Mouse (Mus musculus): ENCODE data around the gene Siah1b. TPM values are rescaled to one million over a fixed set of nuclear protein-coding genes. Genes with fewer than 3 reads are reported as not detected.

The Siah1b gene
- polyA plus RNA-seq, 1 experiment, result 3.3 TPM

DNA sequence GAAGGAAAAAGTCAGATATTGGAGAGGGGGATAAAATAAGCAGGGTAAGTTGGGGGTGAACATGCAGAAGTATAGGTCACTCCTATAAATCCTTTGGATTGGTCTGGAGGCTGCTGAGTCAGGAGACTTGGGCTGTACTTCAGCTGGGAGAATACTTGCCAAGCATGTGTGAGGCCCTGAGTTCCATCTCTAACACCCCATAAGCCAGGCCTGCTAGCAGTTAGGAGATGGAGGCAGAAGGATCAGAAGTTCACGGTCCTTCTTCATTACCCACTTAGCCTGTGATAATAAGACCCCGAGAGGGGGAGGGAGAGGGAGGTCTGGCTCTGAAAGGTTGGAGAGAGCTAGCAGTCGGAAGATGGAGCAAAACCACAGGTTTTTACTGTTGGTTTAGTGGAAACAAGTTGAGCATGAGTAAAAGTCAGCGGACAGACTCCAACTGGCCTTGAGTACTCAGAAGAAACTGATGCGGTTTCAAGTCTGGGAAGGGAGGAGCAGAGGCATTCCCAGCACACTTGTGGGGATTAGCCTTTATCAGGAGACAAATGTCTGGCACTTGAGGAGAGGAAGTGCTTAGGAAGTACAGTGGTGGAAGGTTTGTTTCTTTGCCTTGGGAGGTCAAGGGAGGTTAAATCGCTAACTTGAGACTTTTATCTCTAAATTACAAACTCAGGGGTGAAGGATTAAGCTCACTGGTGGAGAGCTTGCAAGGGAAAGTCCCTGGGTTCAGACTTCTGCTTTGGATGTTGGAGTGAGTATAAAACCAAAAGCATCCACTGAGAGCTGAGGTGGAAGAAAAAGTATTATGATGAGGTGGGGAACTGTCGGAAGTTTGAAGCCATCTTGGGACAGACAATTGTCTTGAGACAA is 16.2 kb upstream of the Siah1b start:
- H3K4me1 ChIP-seq (ENCODE audit: control insufficient read depth, insufficient read depth, low read length), result 0 out of 2 replicates have a peak, but pooled peaks cover 3% of the 10 kb centered on the region
- H3K27ac ChIP-seq (ENCODE audit: insufficient read depth, low read depth, low read length), result no peak overlapping the region
- no peak for TF ChIP-seq POLR2A (IDR thresholded peaks at IDR 0.05; ENCODE audit: borderline replicate concordance, low read depth, low read length)
- no peak overlapping the region for H3K4me3 ChIP-seq (ENCODE audit: insufficient read depth, low read length)

DNA sequence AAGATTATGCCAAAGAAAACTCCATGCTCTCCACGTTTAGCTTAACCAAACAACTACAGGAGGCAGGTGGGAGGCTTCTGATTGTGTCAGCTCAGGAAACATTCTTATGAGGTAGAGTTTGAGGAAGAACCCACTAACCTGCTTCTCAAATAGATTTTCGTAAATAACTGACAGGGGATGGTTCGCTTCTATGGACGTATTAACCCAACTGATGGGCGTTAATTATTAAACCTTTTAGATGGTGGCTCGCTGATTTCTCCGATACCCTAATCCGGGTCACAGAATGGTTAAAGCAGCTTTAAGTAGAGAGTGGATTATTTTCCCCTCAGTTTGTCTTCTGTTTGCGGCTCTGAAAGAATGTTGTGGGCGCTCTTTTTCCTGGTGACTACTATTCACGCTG is 13.6 kb upstream of the Siah1b start:
- TF ChIP-seq POLR2A (IDR thresholded peaks at IDR 0.05; ENCODE audit: borderline replicate concordance, low read depth, low read length) (no peak), CTCF (IDR thresholded peaks at IDR 0.05; ENCODE audit: low read depth, low read length) (no peak)
- Histone ChIP-seq H3K4me1 (ENCODE audit: control insufficient read depth, insufficient read depth, low read length) (0 out of 2 replicates have a peak, but pooled peaks cover 3% of the 10 kb centered on the region), H3K4me3 (ENCODE audit: insufficient read depth, low read length) (no peak overlapping the region), H3K27ac (ENCODE audit: insufficient read depth, low read depth, low read length) (no peak overlapping the region)

DNA sequence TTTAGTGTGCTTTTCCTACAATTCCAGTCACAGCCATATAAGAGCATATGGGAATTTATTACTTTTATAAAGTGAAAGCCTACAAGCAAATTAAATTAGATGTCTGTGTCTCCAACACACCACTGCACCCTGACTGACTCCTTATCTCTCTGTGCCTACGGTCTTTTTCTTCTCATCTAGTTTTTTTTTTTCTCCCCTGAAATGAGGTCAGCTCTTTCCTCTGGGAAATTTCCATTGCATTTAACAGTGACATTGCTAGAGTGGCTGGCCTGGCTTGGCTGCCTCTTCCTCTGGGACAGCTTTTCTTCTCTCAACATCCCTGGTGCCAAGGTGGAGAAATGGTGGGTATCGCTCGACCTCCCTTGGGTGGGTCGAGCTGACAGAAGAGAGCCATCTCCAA is 12.3 kb upstream of the Siah1b start, which contains the start of gene Cltrn:
TSS of gene Cltrn (plus strand) at position 249 of the 400 bp plus-strand sequence.
- Histone ChIP-seq H3K4me1 (ENCODE audit: control insufficient read depth, insufficient read depth, low read length) (0 out of 2 replicates have a peak, but pooled peaks cover 3% of the 10 kb centered on the region), H3K27ac (ENCODE audit: insufficient read depth, low read depth, low read length) (no peak within 1 kb of the TSS), H3K4me3 (ENCODE audit: insufficient read depth, low read length) (no peak within 1 kb of the TSS)
- TF ChIP-seq CTCF (IDR thresholded peaks at IDR 0.05; ENCODE audit: low read depth, low read length) (no peak), POLR2A (IDR thresholded peaks at IDR 0.05; ENCODE audit: borderline replicate concordance, low read depth, low read length) (no peak)

DNA sequence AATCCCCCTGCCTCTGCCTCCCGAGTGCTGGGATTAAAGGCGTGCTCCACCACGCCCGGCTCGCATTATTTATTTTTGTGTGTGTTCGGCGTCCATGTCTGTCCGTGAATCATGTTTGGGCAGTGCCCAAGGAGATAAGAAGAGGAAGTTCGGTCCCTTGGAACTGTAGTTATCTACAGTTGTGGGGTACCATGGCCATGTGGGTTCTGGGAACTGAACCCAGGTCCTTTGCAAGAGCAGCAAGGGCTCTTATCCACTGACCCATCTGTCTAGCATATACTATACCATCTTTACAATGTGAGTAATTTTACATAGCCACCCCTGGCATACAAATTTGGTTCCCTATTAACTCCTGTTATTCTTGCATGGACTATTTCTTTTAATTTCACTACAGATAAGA is 5.7 kb upstream of the Siah1b start:
- Histone ChIP-seq H3K4me3 (ENCODE audit: insufficient read depth, low read length) (no peak overlapping the region), H3K27ac (ENCODE audit: insufficient read depth, low read depth, low read length) (no peak overlapping the region), H3K4me1 (ENCODE audit: control insufficient read depth, insufficient read depth, low read length) (no peaks in the 10 kb centered on the region; the same call in 1 of the 2 replicates)
- TF ChIP-seq CTCF (IDR thresholded peaks at IDR 0.05; ENCODE audit: low read depth, low read length) (no peak), POLR2A (IDR thresholded peaks at IDR 0.05; ENCODE audit: borderline replicate concordance, low read depth, low read length) (no peak)

DNA sequence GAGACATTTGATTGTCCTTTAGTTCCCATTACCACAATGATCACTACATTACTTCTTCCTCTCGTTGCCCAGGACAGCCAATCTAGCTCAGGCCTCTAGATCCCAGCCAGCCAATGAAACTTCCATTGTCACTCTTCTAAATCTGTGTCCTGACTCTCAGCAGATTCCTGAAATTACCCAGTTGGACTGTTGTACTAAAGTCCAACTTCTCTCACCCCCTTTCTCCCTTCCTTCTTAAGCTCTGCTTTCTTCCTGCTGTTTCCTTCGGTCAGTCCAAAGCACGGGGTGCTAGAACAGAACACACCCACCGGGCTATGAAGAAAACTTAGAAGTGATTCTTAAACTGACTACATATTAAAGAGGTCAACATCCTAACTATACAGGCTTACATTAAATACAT is 7.3 kb downstream of the Siah1b start:
- Histone ChIP-seq H3K4me1 (ENCODE audit: control insufficient read depth, insufficient read depth, low read length) (no peaks in the 10 kb centered on the region), H3K4me3 (ENCODE audit: insufficient read depth, low read length) (no peak overlapping the region), H3K27ac (ENCODE audit: insufficient read depth, low read depth, low read length) (no peak overlapping the region)
- TF ChIP-seq POLR2A (IDR thresholded peaks at IDR 0.05; ENCODE audit: borderline replicate concordance, low read depth, low read length), result no peak
- TF ChIP-seq CTCF (IDR thresholded peaks at IDR 0.05; ENCODE audit: low read depth, low read length), result no peak

DNA sequence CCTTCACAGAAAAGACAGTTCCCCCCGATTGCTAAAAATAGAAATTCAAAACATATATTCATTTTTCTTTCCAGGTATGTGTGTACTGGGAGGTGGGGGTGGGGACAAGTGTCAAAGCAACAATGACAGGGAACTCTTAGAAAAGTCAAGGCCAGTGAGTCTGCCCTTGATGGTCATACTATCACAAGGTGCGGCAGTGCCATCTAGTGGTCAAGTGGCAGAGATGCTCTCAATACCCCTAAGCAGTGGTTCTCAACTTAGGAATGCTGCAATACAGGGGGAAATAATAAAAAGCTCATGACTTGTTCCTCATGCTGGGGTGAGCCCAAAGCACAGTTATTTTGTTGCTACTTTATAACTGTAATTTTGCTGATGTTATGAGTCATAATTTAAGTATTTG is 10.1 kb downstream of the Siah1b start:
- Histone ChIP-seq H3K4me1 (ENCODE audit: control insufficient read depth, insufficient read depth, low read length) (no peaks in the 10 kb centered on the region), H3K4me3 (ENCODE audit: insufficient read depth, low read length) (no peak overlapping the region), H3K27ac (ENCODE audit: insufficient read depth, low read depth, low read length) (no peak overlapping the region)
- TF ChIP-seq CTCF (IDR thresholded peaks at IDR 0.05; ENCODE audit: low read depth, low read length), result no peak

DNA sequence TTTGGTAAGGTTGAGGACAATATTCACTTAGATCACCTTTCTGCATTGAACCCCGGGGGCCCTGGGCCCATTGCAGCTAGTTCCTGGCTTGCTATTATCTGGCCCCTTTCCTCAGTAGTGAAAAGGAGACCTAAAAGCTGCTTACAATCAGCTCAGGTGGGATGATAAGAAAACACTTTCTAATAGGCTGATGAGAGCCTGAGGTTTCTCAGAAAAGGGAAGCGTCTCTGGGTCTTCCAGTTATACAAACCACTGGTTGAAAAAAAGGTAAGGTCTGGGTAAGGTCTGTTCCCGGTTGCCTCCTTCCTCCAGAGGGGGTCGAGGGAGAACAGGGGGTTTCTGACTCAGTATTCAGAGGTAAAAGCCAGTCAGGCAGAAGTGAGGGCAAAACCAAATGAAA is 17.2 kb downstream of the Siah1b start:
- no peak overlapping the region for H3K4me3 ChIP-seq (ENCODE audit: insufficient read depth, low read length)
- H3K27ac ChIP-seq (ENCODE audit: insufficient read depth, low read depth, low read length), result no peak overlapping the region
- H3K4me1 ChIP-seq (ENCODE audit: control insufficient read depth, insufficient read depth, low read length), result no peaks in the 10 kb centered on the region
- no peak for TF ChIP-seq POLR2A (IDR thresholded peaks at IDR 0.05; ENCODE audit: borderline replicate concordance, low read depth, low read length)
- no peak for TF ChIP-seq CTCF (IDR thresholded peaks at IDR 0.05; ENCODE audit: low read depth, low read length)

DNA sequence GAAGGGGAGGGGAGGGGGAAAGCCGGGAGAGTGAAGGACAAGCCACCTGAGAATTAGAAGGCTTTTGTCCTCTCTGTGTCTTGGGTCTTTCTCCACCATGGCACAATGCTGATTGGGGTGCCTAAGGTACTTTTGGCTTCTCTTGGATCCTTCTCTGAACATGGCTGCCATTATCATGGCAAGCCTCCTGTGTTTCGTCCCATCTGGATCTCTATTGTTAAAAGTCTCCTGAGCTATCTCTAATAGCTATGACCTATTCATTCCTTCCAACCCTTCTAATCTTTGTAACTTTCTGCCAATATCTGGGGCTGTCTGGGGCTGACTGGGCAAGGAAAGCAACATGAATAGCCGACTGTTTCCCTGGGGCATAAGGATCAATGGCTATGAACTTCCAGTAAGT is 17.8 kb downstream of the Siah1b start:
- H3K27ac ChIP-seq (ENCODE audit: insufficient read depth, low read depth, low read length), result no peak overlapping the region
- no peak overlapping the region for H3K4me3 ChIP-seq (ENCODE audit: insufficient read depth, low read length)
- TF ChIP-seq POLR2A (IDR thresholded peaks at IDR 0.05; ENCODE audit: borderline replicate concordance, low read depth, low read length) (no peak), CTCF (IDR thresholded peaks at IDR 0.05; ENCODE audit: low read depth, low read length) (no peak)
- no peaks in the 10 kb centered on the region for H3K4me1 ChIP-seq (ENCODE audit: control insufficient read depth, insufficient read depth, low read length)

DNA sequence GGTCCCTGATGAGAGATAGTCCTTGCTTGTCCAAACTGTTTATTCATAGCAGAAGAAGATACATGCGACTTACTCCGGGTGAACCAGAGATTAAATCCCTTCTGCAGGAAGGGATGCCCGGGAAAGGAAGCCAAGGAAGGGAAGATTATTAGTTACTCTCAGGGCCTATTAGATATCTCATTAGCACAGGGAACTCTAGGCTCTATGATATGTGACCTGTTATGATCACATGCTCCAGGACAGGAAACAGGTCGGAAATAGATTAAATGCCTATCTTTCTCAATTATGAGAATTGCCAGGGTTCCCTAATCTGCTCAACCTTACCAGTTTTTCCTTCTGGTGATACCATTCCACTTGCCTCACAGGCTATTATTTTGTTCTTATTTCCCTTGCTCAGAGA is 20.6 kb downstream of the Siah1b start:
- Histone ChIP-seq H3K4me1 (ENCODE audit: control insufficient read depth, insufficient read depth, low read length) (no peaks in the 10 kb centered on the region), H3K4me3 (ENCODE audit: insufficient read depth, low read length) (no peak overlapping the region), H3K27ac (ENCODE audit: insufficient read depth, low read depth, low read length) (no peak overlapping the region)
- no peak for TF ChIP-seq POLR2A (IDR thresholded peaks at IDR 0.05; ENCODE audit: borderline replicate concordance, low read depth, low read length)
- TF ChIP-seq CTCF (IDR thresholded peaks at IDR 0.05; ENCODE audit: low read depth, low read length), result no peak

DNA sequence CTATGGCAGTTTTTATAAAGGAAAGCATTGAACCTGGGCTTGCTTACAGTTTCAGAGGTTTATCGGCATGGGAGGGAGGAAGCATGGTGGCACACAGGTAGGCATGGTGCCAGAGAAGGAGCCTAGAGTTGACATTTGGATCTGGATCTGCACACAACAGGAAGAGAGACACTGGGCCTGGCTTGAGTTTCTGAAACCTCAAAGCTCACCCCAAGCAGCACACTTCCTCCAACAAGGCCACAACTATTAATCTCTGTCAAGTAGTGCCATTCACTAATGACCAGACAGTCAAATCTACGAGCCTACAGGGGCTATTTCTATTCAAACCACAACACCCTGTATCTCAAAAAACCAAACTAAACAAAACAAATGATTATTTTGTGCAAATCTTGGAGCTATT is 29.6 kb downstream of the Siah1b start:
- TF ChIP-seq POLR2A (IDR thresholded peaks at IDR 0.05; ENCODE audit: borderline replicate concordance, low read depth, low read length), result no peak
- Histone ChIP-seq H3K4me1 (ENCODE audit: control insufficient read depth, insufficient read depth, low read length) (no peaks in the 10 kb centered on the region), H3K27ac (ENCODE audit: insufficient read depth, low read depth, low read length) (no peak overlapping the region), H3K4me3 (ENCODE audit: insufficient read depth, low read length) (no peak overlapping the region)
